Mouse (Mus musculus): ENCODE data around the gene Pard3b.
A peak's percentile ranks its signal among the peaks of the same experiment; 100 is the strongest.

DNA sequence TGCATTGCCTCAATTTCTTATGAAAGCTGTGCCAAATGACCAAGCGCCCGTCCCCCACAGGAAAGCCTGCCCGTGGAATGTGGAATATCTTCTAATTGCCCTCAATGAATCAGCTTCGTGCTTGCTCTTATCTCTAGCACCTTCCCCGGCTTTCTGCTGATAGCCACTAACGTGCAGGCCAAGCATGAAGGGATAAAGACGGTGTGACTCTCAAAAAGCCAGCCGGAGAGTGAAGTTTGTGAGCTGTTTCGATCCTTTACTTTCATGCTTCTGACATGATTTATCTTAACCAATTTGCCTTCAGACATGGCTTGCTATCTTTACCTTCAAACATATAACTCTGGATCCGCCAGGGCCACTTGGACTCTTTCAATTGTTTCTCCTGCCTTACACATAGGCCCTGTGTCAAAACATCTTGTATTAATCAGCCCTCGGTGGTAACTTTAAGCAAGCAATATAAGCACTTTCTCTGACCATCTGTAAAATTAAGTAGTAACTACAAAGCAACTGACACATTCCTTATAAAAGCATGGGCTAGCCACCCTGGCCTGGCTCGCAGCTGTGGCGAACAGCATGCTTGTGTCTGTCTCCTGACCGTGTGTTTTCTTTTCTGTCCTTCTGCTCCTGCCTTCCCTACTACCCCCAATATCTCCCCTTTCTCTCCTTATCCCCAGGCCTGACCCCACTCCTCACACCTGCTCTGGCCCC, 744.3 kb downstream of the Pard3b start:
- TF ChIP-seq CTCF (IDR thresholded peaks at IDR 0.05; ENCODE audit: low read depth) (no peak), EP300 (IDR thresholded peaks at IDR 0.05; ENCODE audit: low read depth) (peak; percentile 61)
